Mouse (Mus musculus) left cerebral cortex, adult 9 months (tissue): ENCODE data around the gene Rpia.
"Not testable (repeated sequence)": the region's sequence is repeated elsewhere in the genome, so short reads cannot be mapped to it uniquely, and the experiment has no call there.

Source experiments
- DNase-seq, 2 experiments: peaks; one replicate each; pipeline ENCODE4 v3.0.0; 2022; ENCODE audit warnings: low spot score in 2 of 2

Rpia gene

DNA sequence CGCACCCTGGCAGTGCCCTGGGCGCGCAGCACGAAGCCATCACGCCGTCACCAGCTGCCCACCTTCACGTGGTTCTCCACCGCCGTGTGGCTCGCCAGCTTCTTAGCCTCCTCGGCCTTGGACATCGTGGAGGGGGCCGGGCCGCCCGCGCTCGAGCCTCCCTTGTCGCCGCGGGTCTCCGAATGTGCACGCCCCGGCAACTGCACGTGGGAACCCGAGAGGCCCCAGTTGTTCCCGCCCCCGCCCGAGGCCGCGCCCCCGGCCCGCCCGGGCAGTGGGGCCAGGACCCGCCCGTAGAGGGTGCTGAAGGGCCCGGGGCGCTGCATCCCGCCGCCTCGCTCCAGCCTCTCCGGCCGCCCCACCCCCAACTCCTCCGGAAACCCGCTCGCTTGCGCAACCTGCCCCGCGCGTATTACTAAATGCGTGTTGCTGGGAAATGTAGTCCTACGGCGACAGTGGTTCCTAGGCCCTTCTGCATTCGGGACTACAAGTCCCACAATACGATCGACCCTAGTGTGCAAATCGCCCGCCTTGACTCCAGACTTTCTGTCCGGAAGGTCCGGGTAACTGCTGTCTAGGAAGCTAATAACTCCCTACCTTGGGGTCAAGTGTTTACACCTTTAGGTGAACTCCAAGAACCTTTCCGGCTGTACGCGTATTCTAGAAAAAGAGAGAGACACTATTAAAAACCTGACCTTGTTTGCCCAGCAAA is at the start of gene Rpia:
Gene Rpia, minus strand, starts transcription at position 409 of the 712 bp plus-strand sequence.
- DNase-seq: peak; percentile 95 to 99

DNA sequence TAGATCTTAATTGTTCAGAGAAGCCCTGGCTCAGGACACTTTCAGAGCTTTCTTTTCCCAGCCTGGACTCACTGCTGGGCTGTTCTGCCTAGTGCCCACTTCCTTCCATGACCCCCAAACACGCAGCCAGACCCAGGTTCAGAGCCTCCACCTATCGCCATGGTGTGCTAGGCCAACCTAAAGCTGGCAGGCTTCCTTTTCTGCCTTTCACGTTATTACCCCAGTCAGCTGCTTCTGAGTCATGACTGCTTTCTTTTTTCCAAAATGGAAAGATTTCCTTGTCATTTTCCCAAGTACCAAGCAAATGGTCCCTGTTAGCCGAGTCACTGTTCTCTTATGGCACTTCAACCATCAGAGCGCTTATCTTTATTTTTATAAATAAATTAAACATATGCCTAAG is 48.2 kb upstream of the Rpia start:
- DNase-seq: no peak

DNA sequence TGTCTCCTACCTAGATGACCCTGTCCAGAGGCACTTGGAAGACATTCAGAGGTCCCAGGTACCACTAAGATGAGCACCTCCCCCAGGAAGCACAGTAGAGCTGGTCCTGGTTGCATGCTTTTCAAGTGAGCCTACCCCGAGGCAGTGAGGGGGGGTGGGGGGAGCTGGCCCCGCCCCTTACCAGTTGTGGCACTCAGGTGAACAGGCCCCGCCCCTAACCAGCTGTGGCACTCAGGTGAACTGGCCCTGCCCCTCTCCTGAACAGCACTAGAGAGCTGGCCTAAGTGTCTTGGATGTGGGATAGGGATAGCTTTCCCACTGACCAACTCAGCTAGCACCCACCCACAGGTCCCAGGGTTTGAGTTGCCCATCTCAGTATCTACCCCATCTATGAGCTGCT is 46.5 kb upstream of the Rpia start:
- DNase-seq: no peak

DNA sequence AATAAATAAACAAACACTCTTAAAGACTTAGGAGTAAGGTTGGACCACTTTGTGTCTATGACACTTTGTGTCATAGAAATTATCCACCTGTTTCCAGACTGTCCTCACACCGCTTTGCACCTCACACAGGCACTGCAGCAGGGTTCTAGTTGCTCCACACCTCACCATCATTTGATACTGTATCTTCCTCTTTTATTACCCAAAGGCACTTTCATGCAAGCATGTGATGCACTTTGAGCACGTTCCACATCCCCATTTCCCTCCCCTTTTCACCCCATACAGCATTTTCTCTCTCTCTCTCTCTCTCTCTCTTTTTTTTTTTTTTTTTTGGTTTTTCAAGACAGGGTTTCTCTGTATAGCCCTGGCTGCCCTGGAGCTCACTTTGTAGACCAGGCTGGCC is 45.3 kb upstream of the Rpia start:
- DNase-seq: no peak

DNA sequence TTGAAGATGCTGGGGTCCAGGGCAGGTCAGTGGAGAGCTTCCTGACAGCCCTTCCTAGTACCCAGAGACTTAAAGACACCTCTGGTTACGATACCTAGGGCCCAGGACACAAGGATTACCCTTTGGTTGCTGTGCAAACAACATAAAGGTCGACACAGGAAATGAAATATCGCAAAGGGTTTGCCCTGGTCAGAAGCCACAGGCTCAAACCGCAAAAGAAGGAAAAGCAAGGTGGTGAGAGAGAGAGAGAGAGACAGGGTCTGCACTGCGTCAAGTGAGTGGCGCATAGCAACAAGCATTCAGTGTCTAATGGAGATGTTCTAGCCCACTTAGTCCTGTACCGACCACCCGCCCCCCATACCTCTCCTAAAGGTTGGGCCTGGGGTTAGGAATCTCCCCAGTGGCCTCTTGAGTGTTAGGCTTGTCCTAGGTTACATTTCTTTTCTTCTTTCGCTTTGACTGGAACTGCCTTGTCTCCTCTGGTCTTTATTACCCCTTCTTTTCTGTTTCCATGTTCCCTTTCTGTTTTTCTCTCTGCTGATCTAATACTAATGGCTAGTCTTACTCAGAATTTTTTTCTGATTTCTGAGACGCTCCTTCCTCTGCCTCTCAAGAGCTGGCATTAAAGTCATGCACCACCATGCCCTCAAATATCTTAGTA is 39.3 kb upstream of the Rpia start:
- DNase-seq: no peak

DNA sequence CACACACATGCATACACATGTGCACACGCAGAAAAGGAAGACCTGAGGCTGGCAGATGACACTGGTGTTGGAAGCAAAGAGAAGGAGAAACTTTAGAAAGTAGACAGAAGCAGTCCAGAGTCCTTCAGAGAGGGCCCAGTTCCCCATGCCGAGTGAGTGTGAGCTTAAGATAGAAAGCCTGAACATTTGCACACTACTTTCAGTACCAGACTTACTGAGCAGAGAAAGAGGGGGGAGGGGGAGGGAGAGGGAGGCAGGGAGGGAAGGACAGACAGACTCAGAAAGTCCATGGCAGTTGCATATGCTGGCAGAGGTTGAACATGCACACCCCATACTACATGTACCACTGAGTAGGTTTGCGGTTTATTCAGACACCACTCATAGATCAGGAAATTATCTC is 38.5 kb upstream of the Rpia start:
- no peak for DNase-seq

DNA sequence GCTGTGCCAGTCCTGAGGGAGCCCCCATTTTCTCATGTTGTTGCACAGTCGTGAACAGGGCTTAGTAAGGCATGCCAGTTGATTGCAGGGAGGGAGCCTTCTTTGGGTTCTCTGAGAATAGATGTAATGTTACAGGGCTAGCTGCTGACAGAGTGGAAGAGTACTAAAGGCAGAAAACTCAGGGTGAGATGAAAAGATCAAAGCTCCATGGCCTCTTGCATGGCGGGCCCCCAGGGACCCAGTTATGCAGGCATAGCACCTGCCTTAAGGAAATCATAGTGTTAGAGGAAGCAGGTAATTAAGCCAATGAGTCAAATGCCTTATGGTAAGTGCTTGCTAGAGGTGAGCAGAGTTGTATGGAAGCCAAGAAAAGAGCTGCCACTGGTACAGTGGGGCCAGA is 37.4 kb upstream of the Rpia start:
- DNase-seq: no peak

DNA sequence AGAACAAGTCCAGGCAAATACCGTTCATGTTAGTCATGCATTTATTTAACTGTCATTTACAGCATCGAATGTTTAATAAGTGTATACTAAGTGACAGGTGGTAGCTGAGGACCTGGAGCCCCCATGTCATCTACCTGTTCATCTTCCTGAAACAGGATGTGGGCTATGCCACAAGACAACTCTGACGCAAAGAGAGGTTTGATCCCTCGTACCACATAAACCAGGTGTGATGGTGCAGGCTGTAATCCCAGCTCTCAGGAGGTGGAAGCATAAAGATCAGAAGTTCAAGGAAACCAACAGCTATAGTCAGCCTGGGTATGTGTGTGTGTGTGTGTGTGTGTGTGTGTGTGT is 32.9 kb upstream of the Rpia start:
- no peak for DNase-seq

DNA sequence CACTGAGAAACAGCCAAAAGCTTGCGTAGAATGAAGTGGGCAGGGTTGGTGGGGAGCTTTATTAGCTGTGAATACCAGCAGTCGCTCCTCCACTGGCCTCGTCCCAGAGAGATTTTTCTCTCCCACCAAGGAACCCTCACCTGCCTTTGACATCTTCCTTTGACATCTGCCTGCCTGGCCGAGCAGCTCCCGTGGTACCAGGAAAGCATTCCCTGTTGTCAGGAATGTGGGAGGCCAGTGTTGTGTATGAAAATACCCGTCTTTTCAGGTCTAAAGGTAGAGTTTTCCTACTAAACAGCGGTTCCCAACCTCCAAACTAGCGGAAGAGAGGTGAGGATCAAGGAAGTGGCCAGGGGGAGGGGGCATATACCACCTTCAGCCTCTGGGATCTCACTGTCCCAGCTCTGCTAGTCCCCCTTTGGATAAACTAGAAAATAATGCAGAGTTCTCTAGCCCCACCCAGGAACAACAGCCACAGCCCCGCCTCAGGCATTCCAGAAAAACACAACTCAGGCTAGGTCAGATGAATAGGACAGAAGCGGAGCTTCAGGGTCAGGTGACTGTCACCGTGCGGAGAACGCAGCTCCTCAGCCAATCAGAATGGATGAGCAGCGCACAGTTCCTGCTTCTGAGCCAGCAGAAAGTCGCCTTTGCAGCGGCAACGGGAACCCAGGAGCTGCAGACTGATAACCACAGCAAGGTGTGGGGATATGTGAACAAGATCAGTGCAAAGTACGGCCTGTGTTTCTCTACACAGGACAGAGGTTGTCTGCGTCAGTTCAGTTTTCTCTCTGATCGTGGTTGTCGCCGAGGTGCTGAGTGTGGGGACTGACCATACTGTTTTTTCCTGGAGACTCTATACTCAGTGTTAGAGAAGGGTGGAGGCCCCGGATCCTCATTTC is 32.3 kb upstream of the Rpia start:
- DNase-seq: peak; percentile 65 to 79

DNA sequence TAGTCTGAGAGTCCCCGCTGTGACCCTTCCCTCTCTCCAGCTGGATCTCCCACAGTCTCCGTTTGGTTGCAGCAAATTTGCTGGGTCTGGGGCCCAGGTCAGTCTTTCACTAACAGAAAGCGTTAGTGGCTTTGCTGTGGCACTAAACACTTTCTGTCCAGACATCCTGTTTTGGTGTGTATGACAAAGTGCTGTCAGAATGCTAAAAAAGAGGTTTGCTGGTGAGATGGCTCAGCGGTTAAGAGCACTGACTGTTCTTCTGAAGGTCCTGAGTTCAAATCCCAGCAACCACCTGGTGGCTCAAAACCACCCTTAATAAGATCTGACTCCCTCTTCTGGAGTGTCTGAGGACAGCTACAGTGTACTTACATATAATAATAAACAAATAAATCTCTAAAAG is 31.2 kb upstream of the Rpia start:
- DNase-seq: not testable (repeated sequence)

DNA sequence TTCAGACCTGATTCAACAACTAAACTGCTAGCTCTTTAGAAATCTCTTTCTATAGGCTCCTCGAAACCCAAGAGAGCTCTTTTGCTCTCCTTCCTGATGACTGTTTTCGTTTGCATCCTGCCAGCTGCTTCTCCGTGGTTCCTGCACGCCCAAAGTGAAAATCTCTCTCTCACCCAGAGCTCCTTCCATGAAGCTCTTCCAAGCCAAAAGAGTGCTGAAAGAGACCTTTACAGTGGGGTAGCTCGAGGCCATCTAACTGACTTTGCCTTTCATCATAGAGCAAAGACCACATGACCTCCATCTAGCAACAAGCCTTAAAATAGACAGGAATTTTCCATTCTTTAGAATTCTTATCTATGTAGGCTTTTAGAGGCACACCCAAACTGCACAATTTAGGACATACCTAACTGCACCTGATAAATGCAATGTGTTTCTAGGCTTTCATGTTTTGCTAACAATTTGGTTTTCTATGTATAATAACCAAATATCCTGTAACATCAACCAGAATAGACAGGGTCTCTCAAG is 30.4 kb upstream of the Rpia start:
- no peak for DNase-seq

DNA sequence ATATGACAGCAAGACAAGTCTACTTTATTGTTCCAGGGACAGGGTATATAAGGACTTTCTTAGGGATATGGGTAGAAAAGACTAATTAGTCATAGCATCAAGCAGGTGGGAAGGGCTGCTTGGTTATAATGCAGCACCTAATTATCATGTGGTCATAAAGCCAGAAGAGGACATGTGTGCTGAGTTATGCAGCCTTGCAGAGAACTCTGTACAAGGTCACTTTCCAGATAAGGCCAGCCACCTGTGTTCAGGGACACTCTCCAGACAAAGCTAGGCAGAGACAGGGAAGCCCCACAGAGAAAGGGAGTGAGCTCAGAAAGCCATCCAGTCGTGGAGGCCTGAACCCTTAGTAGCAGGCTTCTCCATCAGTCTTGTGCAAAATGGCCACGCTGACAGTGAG is 29.5 kb upstream of the Rpia start:
- no peak for DNase-seq

DNA sequence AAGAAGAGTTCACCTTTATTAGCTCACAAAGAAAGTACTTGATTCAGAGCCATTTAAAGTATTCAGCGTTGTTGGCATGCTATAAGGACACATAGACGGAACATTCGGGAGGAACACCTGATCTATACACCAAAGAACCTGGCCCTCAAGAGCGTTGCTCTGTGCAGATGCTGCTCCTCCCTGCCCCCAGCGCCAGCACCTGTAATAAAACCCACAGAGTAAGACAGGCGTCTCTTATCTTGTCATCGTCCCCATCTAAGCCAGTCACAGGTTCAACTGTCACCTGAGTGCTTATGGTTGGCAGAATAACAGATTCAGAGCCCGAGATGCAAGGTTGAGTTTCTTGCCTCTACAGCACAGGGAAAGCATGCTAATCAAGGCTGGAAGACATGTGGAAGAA is 23.4 kb upstream of the Rpia start:
- DNase-seq: no peak

DNA sequence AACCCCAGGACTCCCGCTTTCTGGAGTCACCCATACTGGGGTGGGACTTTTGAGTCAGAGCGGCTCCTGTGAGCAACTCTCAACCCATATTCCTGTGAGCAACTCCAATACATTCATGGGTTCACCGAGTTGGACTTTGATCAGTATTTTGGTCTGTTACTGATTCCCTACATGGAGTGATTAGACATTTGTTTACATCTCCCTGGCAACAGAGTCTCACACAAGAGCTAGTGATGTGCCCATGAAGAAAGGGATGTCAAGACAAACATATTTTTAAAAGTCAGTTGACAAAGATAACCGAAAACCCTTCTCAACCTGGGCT is 22.6 kb upstream of the Rpia start:
- DNase-seq: no peak

DNA sequence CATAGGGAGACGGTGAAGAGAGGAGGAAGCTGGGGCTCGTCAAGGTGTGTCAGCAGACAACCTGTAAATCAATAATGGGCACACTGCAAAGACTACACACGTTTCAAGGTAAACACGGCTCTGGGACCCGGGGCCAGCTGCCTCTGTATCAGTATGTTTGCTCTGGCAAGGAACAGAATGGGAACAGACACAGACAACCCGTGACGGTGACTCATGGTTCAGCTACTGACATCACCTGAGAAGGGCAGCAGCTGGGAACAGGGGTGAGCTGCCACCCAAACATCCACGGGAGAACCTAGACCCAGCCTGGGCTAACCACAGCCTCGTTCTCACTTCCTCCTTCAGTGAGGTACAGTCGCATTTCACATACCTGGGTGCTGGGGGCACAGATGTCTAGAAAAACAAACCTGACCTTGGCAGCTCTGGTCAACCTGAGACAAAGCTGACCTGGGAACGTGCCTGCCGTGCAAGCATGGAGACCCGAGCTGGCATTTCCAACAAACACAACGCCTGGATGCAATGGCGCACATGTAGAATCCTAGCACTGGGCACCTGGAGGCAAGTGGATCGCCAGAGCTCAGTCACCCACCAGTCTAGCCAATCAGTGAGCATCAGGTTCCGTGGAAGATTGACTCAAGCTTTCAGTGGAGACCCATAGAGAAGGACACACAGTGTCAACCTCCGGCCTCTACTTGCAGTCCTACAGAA is 22.0 kb upstream of the Rpia start:
- no peak for DNase-seq

DNA sequence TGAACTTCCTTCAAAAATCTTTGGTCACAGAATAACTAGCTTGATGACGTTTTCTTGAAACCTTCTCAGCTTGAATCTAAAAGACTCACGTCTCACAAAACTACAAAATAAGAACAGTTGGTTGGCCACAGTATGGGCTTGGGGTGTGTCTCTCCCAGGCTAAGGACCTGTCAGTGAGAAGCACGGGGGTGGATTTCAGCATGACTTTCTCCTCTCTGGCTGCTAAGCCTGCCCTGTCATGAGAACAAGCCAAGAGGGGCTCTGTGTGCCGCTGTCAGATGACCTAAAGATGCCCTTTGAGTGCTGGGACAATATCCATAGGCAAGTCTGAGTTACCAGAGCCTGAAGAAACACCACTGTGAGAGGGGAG is 20.5 kb upstream of the Rpia start:
- no peak for DNase-seq

DNA sequence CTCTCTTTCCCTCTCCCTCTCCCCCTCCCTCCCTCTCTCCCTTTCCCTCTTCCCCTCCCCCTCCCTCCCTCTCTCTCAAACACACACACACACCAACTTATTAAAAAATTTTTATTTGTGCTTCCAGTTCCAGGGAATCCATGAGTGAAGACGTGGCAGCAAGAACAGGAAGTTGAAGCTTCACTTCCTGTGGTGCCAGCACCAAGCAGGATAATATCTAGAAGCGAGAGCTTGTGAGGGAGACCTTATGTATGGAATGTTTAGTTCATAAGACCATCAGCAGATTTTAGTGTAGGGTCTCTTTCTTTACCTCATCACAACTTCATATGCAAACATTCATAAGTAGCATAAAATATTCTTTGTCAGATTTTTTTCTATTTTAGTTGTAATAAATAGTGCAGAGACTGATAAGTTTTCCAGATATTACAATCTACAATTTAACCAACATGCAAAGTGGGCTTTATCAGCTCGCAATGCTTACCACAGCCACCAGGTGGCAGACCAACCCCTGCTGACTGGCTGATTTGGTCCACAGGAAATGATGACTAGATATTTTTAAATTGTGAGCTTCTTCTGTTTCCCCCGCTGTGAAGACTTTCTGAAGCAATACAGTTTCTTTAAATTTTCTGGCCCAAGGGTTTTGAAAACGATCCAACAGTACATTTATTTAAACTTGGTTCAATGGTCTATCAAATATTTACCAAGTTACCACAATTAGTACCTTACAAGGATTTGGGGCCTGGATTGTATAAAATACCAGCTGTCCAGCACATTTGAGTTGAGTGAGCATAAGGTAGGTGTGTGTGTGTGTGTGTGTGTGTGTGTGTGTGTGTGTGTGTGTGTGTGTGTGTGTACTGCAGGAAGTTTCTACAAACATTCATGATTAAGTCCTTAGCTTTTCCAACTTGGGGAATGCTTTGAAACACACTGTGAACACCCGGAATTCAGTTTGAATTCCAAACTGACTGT is 19.8 kb upstream of the Rpia start:
- peak in 1 of 2 experiments; percentile 88 for DNase-seq

DNA sequence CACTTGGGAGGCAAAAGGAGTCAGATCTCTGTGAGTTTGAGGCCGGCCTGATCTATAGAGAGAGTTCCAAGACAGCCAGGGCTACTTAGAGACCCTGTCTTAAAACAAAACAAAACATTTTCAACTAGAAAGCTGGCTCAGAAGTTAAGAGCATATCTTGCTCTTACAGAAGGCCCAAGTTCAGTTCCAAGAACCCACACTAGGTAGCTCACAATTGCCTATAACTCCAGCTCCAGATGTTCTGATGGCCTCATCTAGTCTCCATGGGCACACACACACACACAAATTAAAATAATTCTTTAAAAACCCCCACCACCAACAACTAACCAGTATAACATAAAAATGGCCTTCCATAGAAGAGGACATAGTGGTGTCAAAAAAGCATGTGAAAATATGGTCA is 18.5 kb upstream of the Rpia start:
- no peak for DNase-seq

DNA sequence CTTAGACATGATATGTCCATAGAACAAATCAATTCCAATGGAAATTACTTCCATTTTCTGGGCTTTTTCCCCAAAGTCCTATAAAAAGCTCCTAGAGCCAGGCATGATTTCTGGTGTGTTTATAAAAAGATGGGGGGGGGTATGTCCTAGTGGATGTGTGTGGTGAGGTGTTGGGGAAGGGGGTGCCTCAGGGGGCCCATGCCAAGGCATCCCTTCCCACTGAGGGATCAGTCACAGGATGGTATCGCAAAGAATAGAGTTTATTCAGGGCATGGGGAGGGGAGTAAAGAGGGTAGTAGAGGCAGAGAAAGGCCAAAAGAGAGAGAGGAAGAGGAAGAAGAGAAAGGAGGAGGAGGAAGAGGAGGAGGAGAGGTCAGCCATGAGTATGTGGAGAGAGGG is 14.5 kb upstream of the Rpia start:
- no peak for DNase-seq

DNA sequence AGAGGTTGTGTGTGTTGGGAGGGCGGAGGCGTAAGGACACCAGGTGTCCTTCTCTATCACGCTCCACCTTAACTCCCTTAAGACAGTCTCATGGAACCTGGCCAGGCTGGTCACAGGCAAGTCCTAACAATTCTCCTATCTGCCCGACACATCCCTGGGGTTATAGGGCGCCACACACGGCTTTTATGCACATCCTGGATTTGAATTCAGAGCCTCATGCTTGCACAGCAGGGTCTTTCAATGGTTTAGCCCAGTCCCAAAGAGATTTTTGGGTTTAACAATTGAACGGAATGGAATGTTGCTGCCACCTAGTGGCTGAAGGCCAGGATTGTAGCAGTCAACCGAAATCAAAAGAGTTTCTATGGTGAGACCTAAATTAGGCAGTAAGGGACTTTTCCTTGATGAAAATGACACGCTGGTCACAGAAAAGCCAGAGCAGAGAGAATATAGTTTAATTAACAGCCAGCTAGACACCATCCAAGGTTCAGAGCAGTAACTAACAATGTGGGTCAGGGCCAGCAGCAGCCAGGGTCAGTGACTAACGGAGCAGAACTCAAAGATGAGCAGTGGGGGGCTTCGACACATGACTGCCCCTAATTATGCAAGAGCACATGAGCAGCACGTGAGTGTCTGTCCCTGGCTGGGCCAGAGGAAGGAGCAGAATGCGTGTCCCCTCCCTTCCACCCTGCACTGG is 13.9 kb upstream of the Rpia start:
- DNase-seq: peak in 1 of 2 experiments; percentile 73
